Mouse (Mus musculus) E14TG2a.4 (cell line): ENCODE results near the gene Dab1.
A peak's percentile ranks its signal among the peaks of the same experiment; 100 is the strongest.

Source experiments
- H3K27me3 ChIP-seq: 2 replicates; pipeline ENCODE4 v1.6.1; 2014; ENCODE audit warnings: low read length, control low read depth; ENCODE audit not compliant: insufficient read depth
- H3K36me3 ChIP-seq: 2 replicates; pipeline ENCODE4 v1.6.1; 2014; ENCODE audit warnings: low read length, control low read depth; ENCODE audit not compliant: insufficient read depth
- H3K4me1 ChIP-seq: replicated peaks from 2 replicates; pipeline ENCODE4 v1.6.1; 2014; ENCODE audit warnings: low read depth, low read length, control low read depth
- H3K4me3 ChIP-seq: replicated peaks from 2 replicates; pipeline ENCODE4 v1.5.1; 2014; ENCODE audit warnings: mild to moderate bottlenecking, low read length
- H3K9me3 ChIP-seq: 2 replicates; pipeline ENCODE4 v1.6.1; 2014; ENCODE audit warnings: low read length, control low read depth
- CTCF ChIP-seq: conservative IDR thresholded peaks from 2 replicates; pipeline ENCODE4 v1.5.1; 2014; ENCODE audit warnings: low read length
- NANOG ChIP-seq: IDR thresholded peaks from 2 replicates; pipeline ENCODE4 v1.6.1; 2014; ENCODE audit warnings: borderline replicate concordance, low read length, mixed read lengths
- POU5F1 ChIP-seq: IDR thresholded peaks from 2 replicates; pipeline ENCODE4 v1.6.1; 2014; ENCODE audit warnings: low read length, borderline replicate concordance

Dab1 gene

DNA sequence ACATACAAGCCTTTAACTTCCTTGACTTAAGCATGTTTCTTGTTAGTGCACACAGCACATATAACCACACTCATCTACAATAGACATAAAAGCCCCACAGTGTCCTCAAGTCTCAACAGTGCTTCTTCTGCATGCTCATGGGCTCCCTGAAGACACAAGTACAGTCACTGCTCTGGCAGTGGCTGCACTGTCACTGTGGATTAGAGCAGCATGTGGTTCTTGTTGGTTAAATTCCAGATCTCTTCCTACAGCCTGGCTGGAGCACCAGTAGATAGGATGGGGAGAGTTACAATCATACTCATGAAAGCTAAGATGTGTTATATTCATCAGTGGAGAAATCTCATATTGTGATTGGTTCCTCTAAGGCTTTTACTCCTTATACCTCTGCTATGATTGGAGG lies 534.5 kb downstream of the Dab1 start:
- Histone ChIP-seq H3K27me3 (no peaks in the 10 kb centered on the region), H3K9me3 (no peaks in the 10 kb centered on the region), H3K4me1 (no peaks in the 10 kb centered on the region), H3K4me3 (no peak overlapping the region), H3K36me3 (no peaks in the 10 kb centered on the region)
- TF ChIP-seq POU5F1 (no peak), CTCF (no peak), NANOG (no peak)

DNA sequence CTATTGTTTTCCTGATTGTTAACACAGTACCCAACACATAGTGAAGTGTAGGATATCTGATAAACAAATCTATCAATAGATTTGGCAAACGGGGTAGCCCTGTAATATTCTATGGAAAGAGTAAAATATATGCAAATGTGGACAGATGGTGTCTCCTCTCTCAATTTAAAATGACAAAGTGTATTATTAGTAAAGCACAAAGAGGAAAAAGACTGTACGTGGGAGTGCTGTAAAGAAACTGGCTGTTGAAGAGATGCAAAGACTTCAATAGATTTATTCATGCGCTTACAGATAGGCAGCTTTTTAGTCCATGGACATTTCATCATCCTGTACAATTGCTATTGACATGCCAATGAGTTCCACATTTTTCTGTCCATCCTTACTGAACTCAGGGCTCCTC lies 558.9 kb downstream of the Dab1 start:
- Histone ChIP-seq H3K27me3 (no peaks in the 10 kb centered on the region), H3K4me1 (no peaks in the 10 kb centered on the region), H3K4me3 (no peak overlapping the region), H3K9me3 (peaks cover 7% of the 10 kb centered on the region), H3K36me3 (no peaks in the 10 kb centered on the region)
- TF ChIP-seq NANOG (no peak), CTCF (no peak), POU5F1 (no peak)

DNA sequence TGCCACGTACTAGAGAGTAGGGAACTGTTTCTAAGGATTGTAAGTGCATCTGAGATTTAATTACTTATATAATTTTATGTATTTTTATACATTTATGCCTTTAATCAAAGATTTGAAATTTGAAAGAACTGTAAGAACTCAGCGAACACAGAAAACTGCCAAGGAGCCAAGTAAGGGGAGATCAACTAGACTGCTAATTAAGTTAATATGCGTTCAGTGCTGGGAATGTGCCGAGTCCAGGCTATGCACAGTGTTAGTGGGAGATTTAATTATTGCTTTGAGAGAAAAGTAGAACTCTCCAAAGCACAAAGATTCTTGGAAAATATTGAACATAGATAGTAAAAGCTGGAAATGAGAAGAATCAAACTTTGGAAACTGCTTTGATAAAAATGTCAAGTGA lies 567.2 kb downstream of the Dab1 start:
- H3K27me3 ChIP-seq, result no peaks in the 10 kb centered on the region
- H3K9me3 ChIP-seq, result no peaks in the 10 kb centered on the region
- H3K4me3 ChIP-seq, result no peak overlapping the region
- no peaks in the 10 kb centered on the region for H3K4me1 ChIP-seq
- no peaks in the 10 kb centered on the region for H3K36me3 ChIP-seq
- TF ChIP-seq CTCF (no peak), NANOG (no peak), POU5F1 (no peak)

DNA sequence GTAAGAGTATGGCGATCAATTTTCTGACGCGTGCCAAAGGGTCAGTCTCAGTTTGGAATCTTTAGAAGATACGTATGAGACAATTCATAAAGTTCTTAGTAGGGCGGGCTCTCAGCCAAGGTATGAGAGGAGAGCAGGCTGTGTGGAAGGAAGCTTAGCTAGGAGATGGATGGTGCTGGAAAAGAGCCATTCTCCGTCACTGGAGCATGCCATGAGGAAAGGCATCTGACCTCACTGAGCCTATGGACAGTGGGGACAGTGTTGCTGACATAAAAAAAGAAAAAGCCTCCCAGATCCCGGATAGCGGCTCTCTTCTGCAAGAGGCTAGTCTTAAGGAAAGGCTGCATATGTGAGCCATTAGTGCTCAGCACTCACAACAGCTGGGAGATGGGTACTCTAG lies 579.5 kb downstream of the Dab1 start:
- TF ChIP-seq POU5F1 (no peak), CTCF (no peak), NANOG (no peak)
- Histone ChIP-seq H3K36me3 (no peaks in the 10 kb centered on the region), H3K4me1 (no peaks in the 10 kb centered on the region), H3K9me3 (no peaks in the 10 kb centered on the region), H3K27me3 (no peaks in the 10 kb centered on the region), H3K4me3 (no peak overlapping the region)

DNA sequence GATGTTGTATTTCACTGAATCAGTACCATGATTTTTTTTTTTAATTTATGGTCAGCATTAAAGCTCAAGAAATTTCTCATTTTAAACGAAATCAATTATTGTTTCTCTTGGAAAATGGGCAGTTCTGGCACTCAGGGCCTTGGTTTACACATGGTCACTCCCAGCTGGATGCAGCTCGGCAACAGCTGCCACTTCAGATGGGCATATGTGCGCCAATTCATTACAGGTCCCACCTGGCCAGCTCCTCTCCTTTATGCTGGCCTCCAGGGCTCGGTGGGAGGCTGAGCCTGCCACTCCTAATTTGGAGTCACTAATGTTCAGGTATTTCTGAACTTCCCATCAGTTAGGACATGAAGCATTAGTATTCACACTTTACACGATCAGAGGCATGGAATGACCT lies 582.5 kb downstream of the Dab1 start:
- TF ChIP-seq NANOG (no peak), CTCF (no peak), POU5F1 (no peak)
- no peaks in the 10 kb centered on the region for H3K27me3 ChIP-seq
- no peaks in the 10 kb centered on the region for H3K9me3 ChIP-seq
- no peaks in the 10 kb centered on the region for H3K36me3 ChIP-seq
- no peaks in the 10 kb centered on the region for H3K4me1 ChIP-seq
- H3K4me3 ChIP-seq, result no peak overlapping the region

DNA sequence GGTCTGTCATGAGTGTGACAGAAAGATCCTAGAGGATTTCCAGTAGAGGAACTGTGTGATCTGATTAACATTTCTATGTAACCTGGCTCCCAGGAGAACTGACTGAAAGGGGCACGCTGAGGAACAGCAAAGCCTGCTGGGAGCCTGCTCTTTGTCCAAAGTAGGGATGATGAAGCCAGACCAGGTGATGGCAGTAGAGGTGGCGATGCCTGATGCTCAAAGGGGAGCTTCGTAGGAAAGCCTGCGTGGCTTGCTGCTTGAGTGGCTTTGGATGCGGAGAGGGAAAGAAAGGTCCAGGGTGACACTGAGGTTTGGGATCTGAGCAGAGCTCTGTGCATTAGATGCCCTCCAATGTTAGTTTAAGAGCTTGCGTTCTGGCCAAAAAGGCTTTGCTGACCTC lies 584.9 kb downstream of the Dab1 start:
- no peaks in the 10 kb centered on the region for H3K9me3 ChIP-seq
- TF ChIP-seq CTCF (no peak), NANOG (no peak), POU5F1 (no peak)
- no peaks in the 10 kb centered on the region for H3K27me3 ChIP-seq
- H3K4me1 ChIP-seq, result 0 out of 2 replicates have a peak, but pooled peaks cover 4% of the 10 kb centered on the region
- H3K4me3 ChIP-seq, result no peak overlapping the region
- H3K36me3 ChIP-seq, result no peaks in the 10 kb centered on the region

DNA sequence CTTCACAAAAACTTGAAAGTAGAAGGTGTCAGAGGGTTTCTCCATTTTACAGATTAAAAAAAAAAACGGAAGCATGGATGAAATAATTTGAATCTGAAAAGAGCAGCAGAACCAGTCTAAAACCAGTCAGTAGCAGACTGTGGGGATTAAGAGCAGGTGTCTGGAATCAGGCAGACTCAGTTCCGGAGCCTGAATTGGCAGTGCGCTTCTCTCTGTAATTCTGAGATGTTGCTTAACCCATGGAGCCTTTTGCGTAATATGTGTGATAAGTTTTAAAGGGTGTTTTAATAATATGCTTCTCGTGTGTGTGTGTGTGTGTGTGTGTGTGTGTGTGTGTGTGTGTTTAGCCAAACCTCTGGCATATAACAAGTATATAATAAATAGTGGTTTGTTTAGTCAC lies 587.5 kb downstream of the Dab1 start:
- peaks cover 9% of the 10 kb centered on the region; the same call in 1 of the 2 replicates for H3K9me3 ChIP-seq
- H3K4me1 ChIP-seq, result peaks cover 12% of the 10 kb centered on the region
- no peaks in the 10 kb centered on the region for H3K27me3 ChIP-seq
- H3K4me3 ChIP-seq, result no peak overlapping the region
- TF ChIP-seq POU5F1 (no peak), NANOG (no peak), CTCF (no peak)
- H3K36me3 ChIP-seq, result no peaks in the 10 kb centered on the region

DNA sequence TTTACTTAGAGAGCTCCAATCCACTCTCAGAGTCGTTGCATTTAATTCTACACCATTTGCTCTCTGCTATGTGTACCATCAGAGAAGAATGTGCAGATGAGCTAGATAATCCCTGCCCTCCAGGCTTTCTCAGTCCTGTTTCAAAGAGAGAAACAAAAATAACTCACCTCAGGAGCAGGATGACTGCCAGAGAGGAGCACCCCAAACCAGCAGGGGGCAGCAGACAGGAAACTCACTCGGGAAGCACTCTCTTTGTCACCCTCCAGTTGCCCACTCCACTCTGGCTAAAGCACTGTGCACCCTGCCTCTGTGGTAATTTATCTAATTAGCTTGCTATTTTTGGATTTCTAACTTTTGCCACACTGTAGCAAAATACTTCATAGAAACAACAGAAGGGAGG lies 589.9 kb downstream of the Dab1 start:
- no peaks in the 10 kb centered on the region for H3K36me3 ChIP-seq
- H3K4me1 ChIP-seq, result peaks cover 12% of the 10 kb centered on the region
- no peak overlapping the region for H3K4me3 ChIP-seq
- no peak for TF ChIP-seq POU5F1
- no peak for TF ChIP-seq NANOG
- peak; percentile 49 for TF ChIP-seq CTCF
- H3K27me3 ChIP-seq, result no peaks in the 10 kb centered on the region
- H3K9me3 ChIP-seq, result peaks cover 9% of the 10 kb centered on the region; the same call in 1 of the 2 replicates

DNA sequence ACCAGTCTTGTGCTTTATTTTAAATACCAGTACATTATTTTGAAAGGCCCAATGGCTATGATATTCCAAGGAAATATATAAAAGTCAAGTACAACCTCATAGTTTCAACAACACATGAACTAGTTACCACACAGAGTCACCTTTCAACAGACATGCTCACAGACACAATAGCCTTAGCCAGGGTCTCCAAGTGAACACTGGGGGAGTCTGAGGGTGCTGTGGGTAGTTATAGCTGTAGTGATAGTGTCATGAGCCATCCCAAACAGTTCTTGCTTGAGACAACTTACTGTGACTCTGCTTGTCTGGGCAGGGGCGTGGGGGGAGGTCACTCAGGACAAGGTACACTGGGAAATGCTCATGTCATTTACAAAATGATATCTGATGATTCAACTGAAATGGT lies 591.6 kb downstream of the Dab1 start:
- no peak for TF ChIP-seq NANOG
- no peak for TF ChIP-seq POU5F1
- Histone ChIP-seq H3K9me3 (peaks cover 9% of the 10 kb centered on the region; the same call in 1 of the 2 replicates), H3K4me1 (peaks cover 22% of the 10 kb centered on the region), H3K36me3 (no peaks in the 10 kb centered on the region), H3K27me3 (no peaks in the 10 kb centered on the region), H3K4me3 (no peak overlapping the region)
